Mouse (Mus musculus) thymus, postnatal 36 days (tissue): ENCODE data around the gene Sox5.

Source experiments
- DNase-seq, 2 experiments: peaks; one replicate each; pipeline ENCODE4 v3.0.0; 2022; ENCODE audit warnings: mixed read lengths in 2 of 2

Sox5 gene

GRCm38 (mm10) chr6:144560211-144560610 is 221.6 kb downstream of the Sox5 start:
- DNase-seq: no peak

GRCm38 (mm10) chr6:144553476-144553875 is 228.3 kb downstream of the Sox5 start:
- DNase-seq: no peak

GRCm38 (mm10) chr6:144548991-144549390 is 232.8 kb downstream of the Sox5 start:
- no peak for DNase-seq

- no peak for DNase-seq
Measured at GRCm38 (mm10) chr6:144547141-144547540, 234.6 kb downstream of the Sox5 start.

GRCm38 (mm10) chr6:144545549-144545948 is 236.2 kb downstream of the Sox5 start:
- DNase-seq: no peak

- no peak for DNase-seq
Measured at GRCm38 (mm10) chr6:144541316-144541715, 240.5 kb downstream of the Sox5 start.

GRCm38 (mm10) chr6:144539439-144540192 is 242.2 kb downstream of the Sox5 start:
- no peak for DNase-seq

GRCm38 (mm10) chr6:144523479-144523878 is 258.3 kb downstream of the Sox5 start:
- DNase-seq: no peak

GRCm38 (mm10) chr6:144518811-144519210 is 263.0 kb downstream of the Sox5 start:
- no peak for DNase-seq

- DNase-seq: no peak
Measured at GRCm38 (mm10) chr6:144515905-144516304, 265.9 kb downstream of the Sox5 start.

GRCm38 (mm10) chr6:144513761-144514160 is 268.0 kb downstream of the Sox5 start:
- no peak for DNase-seq

- no peak for DNase-seq
Measured at GRCm38 (mm10) chr6:144511925-144512324, 269.9 kb downstream of the Sox5 start.

- DNase-seq: no peak
Measured at GRCm38 (mm10) chr6:144510147-144510546, 271.6 kb downstream of the Sox5 start.

- no peak for DNase-seq
Measured at GRCm38 (mm10) chr6:144504197-144504551, 277.6 kb downstream of the Sox5 start.

GRCm38 (mm10) chr6:144503399-144504196 is 278.2 kb downstream of the Sox5 start:
- no peak for DNase-seq

GRCm38 (mm10) chr6:144501439-144501838 is 280.3 kb downstream of the Sox5 start:
- no peak for DNase-seq

GRCm38 (mm10) chr6:144498177-144498576 is 283.6 kb downstream of the Sox5 start:
- peak; percentile 9 to 13 for DNase-seq

- no peak for DNase-seq
Measured at GRCm38 (mm10) chr6:144491761-144492415, 289.9 kb downstream of the Sox5 start.

- no peak for DNase-seq
Measured at GRCm38 (mm10) chr6:144490896-144491295, 290.9 kb downstream of the Sox5 start.

- DNase-seq: no peak
Measured at GRCm38 (mm10) chr6:144485578-144485977, 296.2 kb downstream of the Sox5 start.

GRCm38 (mm10) chr6:144483166-144483565 is 298.6 kb downstream of the Sox5 start:
- DNase-seq: no peak

- no peak for DNase-seq
Measured at GRCm38 (mm10) chr6:144480648-144481528, 300.9 kb downstream of the Sox5 start.

GRCm38 (mm10) chr6:144479861-144480260 is 301.9 kb downstream of the Sox5 start:
- no peak for DNase-seq
